Mouse (Mus musculus) MEL (cell line): ENCODE measurements at regions not wholly inside any gene's neighbourhood (a gene's known extent, or its start where the extent isn't known, plus 50 kb on each side); places are given as distances from the start of the nearest gene placed in this dataset.

Experiments
- DNase-seq: peaks from one replicate; pipeline ENCODE4 v3.0.0; 2011; ENCODE audit warnings: low read depth, low spot score
- H3K27ac ChIP-seq: 2 replicates; pipeline ENCODE4 v1.5.1; 2012; ENCODE audit warnings: low read depth, mild to moderate bottlenecking, control low read depth, low read length, moderate library complexity; ENCODE audit not compliant: control insufficient read depth
- H3K27me3 ChIP-seq, 2 experiments: fragments of 150-350 bp in 1 of 2; sonication (generic) in 1 of 2; 2 replicates each; pipeline ENCODE4 v1.6.1; 2012; ENCODE audit warnings: low read length in 2 of 2, mild to moderate bottlenecking in 2 of 2, improper control_type of control experiment in 1 of 2, moderate library complexity in 1 of 2; ENCODE audit not compliant: insufficient read depth in 2 of 2, control insufficient read depth in 1 of 2
- H3K36me3 ChIP-seq, 2 experiments: 2 replicates each; pipeline ENCODE4 v1.6.1; 2012 to 2014; ENCODE audit warnings: low read length in 2 of 2, improper control_type of control experiment in 1 of 2, inconsistent platforms in 1 of 2, mild to moderate bottlenecking in 1 of 2; ENCODE audit not compliant: insufficient read depth in 2 of 2, control insufficient read depth in 1 of 2
- H3K4me1 ChIP-seq, 2 experiments: fragments of 150-350 bp in 1 of 2; sonication (generic) in 1 of 2; 2 replicates each; pipeline ENCODE4 v1.6.1; 2012; ENCODE audit warnings: low read length in 2 of 2, improper control_type of control experiment in 1 of 2, mild to moderate bottlenecking in 1 of 2; ENCODE audit not compliant: insufficient read depth in 2 of 2, control insufficient read depth in 1 of 2
- H3K4me3 ChIP-seq, 2 experiments: fragments of 150-350 bp in 1 of 2; sonication (generic) in 1 of 2; 2 replicates each; pipeline ENCODE4 v1.5.1; 2012; ENCODE audit warnings: low read depth in 2 of 2, low read length in 2 of 2, mild to moderate bottlenecking in 2 of 2, moderate library complexity in 2 of 2, control low read depth in 1 of 2, improper control_type of control experiment in 1 of 2; ENCODE audit not compliant: control insufficient read depth in 1 of 2, insufficient read depth in 1 of 2
- H3K79me2 ChIP-seq: 2 replicates; pipeline ENCODE4 v1.6.1; 2012; ENCODE audit warnings: mild to moderate bottlenecking, low read length, moderate library complexity; ENCODE audit not compliant: control insufficient read depth, poor library complexity, insufficient read depth
- H3K9ac ChIP-seq: 2 replicates; pipeline ENCODE4 v1.6.1; 2012; ENCODE audit warnings: low read depth, mild to moderate bottlenecking, control low read depth, low read length, moderate library complexity; ENCODE audit not compliant: control insufficient read depth, poor library complexity, severe bottlenecking
- H3K9me3 ChIP-seq: fragments of 150-350 bp; sonication (generic); replicated peaks from 2 replicates; pipeline ENCODE4 v1.6.1; 2012; ENCODE audit warnings: mild to moderate bottlenecking, low read length, improper control_type of control experiment, moderate library complexity; ENCODE audit not compliant: insufficient read depth
- BHLHE40 ChIP-seq: IDR thresholded peaks from 2 replicates; pipeline ENCODE4 v1.6.1; 2012; ENCODE audit warnings: low read depth, mild to moderate bottlenecking, inconsistent platforms, low read length, improper control_type of control experiment, borderline replicate concordance
- CHD1 ChIP-seq: IDR thresholded peaks from 2 replicates; pipeline ENCODE4 v1.6.1; 2012; ENCODE audit warnings: low read depth, mild to moderate bottlenecking, inconsistent platforms, low read length, improper control_type of control experiment
- CTCF ChIP-seq, 3 experiments: IDR thresholded peaks in 2 of 3; conservative IDR thresholded peaks in 1 of 3; 2 replicates each; pipeline ENCODE4 v1.5.1; 2011 to 2012; ENCODE audit warnings: low read length in 3 of 3, low read depth in 2 of 3, mild to moderate bottlenecking in 2 of 3, improper control_type of control experiment in 1 of 3, inconsistent platforms in 1 of 3, mixed read lengths in 1 of 3, moderate library complexity in 1 of 3; ENCODE audit not compliant: control insufficient read depth in 1 of 3, insufficient read depth in 1 of 3, poor library complexity in 1 of 3, severe bottlenecking in 1 of 3
- E2F4 ChIP-seq: IDR thresholded peaks from 2 replicates; pipeline ENCODE4 v1.6.1; 2011; ENCODE audit warnings: low read depth, low read length, improper control_type of control experiment, borderline replicate concordance
- EP300 ChIP-seq, 2 experiments: IDR thresholded peaks; 2 replicates each; pipeline ENCODE4 v1.6.1; 2011; ENCODE audit warnings: improper control_type of control experiment in 2 of 2, low read length in 2 of 2, low read depth in 1 of 2, mild to moderate bottlenecking in 1 of 2
- GATA1 ChIP-seq: IDR thresholded peaks from 2 replicates; pipeline ENCODE4 v1.6.1; 2011; ENCODE audit warnings: low read depth, low read length, improper control_type of control experiment
- HCFC1 ChIP-seq: IDR thresholded peaks from 2 replicates; pipeline ENCODE4 v1.6.1; 2012; ENCODE audit warnings: low read depth, mild to moderate bottlenecking, inconsistent platforms, low read length, improper control_type of control experiment, moderate library complexity
- MAFK ChIP-seq: IDR thresholded peaks from 2 replicates; pipeline ENCODE4 v1.6.1; 2011; ENCODE audit warnings: low read depth, mild to moderate bottlenecking, low read length, improper control_type of control experiment, borderline replicate concordance
- MAX ChIP-seq: IDR thresholded peaks from 2 replicates; pipeline ENCODE4 v1.6.1; 2011; ENCODE audit warnings: low read length, improper control_type of control experiment
- MEF2A ChIP-seq: IDR thresholded peaks from 2 replicates; pipeline ENCODE4 v1.6.1; 2014; ENCODE audit warnings: low read depth, mild to moderate bottlenecking, inconsistent platforms, low read length, improper control_type of control experiment; ENCODE audit not compliant: poor library complexity, insufficient replicate concordance, severe bottlenecking; ENCODE audit errors: extremely low read depth
- MYC ChIP-seq: IDR thresholded peaks from 2 replicates; pipeline ENCODE4 v1.6.1; 2011; ENCODE audit warnings: low read depth, mild to moderate bottlenecking, low read length, improper control_type of control experiment, moderate library complexity
- NELFE ChIP-seq: IDR thresholded peaks from 2 replicates; pipeline ENCODE4 v1.6.1; 2011; ENCODE audit warnings: low read depth, low read length, improper control_type of control experiment
- NRF1 ChIP-seq: IDR thresholded peaks from 2 replicates; pipeline ENCODE4 v1.6.1; 2014; ENCODE audit warnings: low read depth, mild to moderate bottlenecking, inconsistent platforms, low read length, improper control_type of control experiment, moderate library complexity; ENCODE audit not compliant: poor library complexity, insufficient read depth, severe bottlenecking
- POLR2AphosphoS5 ChIP-seq: IDR thresholded peaks from 2 replicates; pipeline ENCODE4 v1.6.1; 2012; ENCODE audit warnings: low read depth, borderline replicate concordance, mild to moderate bottlenecking, inconsistent platforms, low read length, moderate library complexity, mixed read lengths
- RAD21 ChIP-seq: IDR thresholded peaks from 2 replicates; pipeline ENCODE4 v1.6.1; 2011; ENCODE audit warnings: mild to moderate bottlenecking, low read depth, low read length, improper control_type of control experiment
- SMC3 ChIP-seq: IDR thresholded peaks from 2 replicates; pipeline ENCODE4 v1.6.1; 2011; ENCODE audit warnings: low read depth, low read length, improper control_type of control experiment
- USF1 ChIP-seq: IDR thresholded peaks from 2 replicates; pipeline ENCODE4 v1.6.1; 2014; ENCODE audit warnings: low read depth, mild to moderate bottlenecking, inconsistent platforms, low read length, improper control_type of control experiment, moderate library complexity
- USF2 ChIP-seq, 2 experiments: IDR thresholded peaks; 2 replicates each; pipeline ENCODE4 v1.6.1; 2011 to 2012; ENCODE audit warnings: improper control_type of control experiment in 2 of 2, low read length in 2 of 2, borderline replicate concordance in 1 of 2, inconsistent platforms in 1 of 2, low read depth in 1 of 2, mild to moderate bottlenecking in 1 of 2; ENCODE audit not compliant: insufficient read depth in 1 of 2
- ZC3H11A ChIP-seq: IDR thresholded peaks from 2 replicates; pipeline ENCODE4 v1.6.1; 2012; ENCODE audit warnings: low read depth, mild to moderate bottlenecking, inconsistent platforms, low read length, improper control_type of control experiment
- ZKSCAN1 ChIP-seq: IDR thresholded peaks from 2 replicates; pipeline ENCODE4 v1.6.1; 2012; ENCODE audit warnings: low read depth, mild to moderate bottlenecking, inconsistent platforms, low read length, improper control_type of control experiment, moderate library complexity
- ZMIZ1 ChIP-seq: IDR thresholded peaks from 2 replicates; pipeline ENCODE4 v1.6.1; 2012; ENCODE audit warnings: low read depth, mild to moderate bottlenecking, inconsistent platforms, low read length, improper control_type of control experiment, moderate library complexity

GRCm38 (mm10) chr2:38424976-38425375 lies 85.9 kb downstream of the Lhx2 start:
- no peak overlapping the region for H3K4me3 ChIP-seq
- H3K27ac ChIP-seq = no peak overlapping the region
- TF ChIP-seq HCFC1 (no peak), ZMIZ1 (no peak), GATA1 (no peak), MAFK (no peak), EP300 (IDR thresholded peaks at IDR 0.05; ENCODE audit: low read depth in 1 of 2, low read length in 2 of 2) (no peak), E2F4 (no peak), CHD1 (no peak), BHLHE40 (no peak), MAX (no peak), MEF2A (no peak), USF2 (IDR thresholded peaks at IDR 0.05; ENCODE audit: borderline replicate concordance in 1 of 2, insufficient read depth in 1 of 2, low read depth in 1 of 2, low read length in 2 of 2) (no peak), POLR2AphosphoS5 (no peak), NRF1 (no peak), USF1 (no peak)
- no peaks in the 10 kb centered on the region for H3K79me2 ChIP-seq
- DNase-seq = no peak
- H3K4me1 ChIP-seq = no peaks in the 10 kb centered on the region
- peaks cover 0 to 2% of the 10 kb centered on the region in 2 experiments; a peak in 1 of 4 replicates for H3K27me3 ChIP-seq
- no peak overlapping the region for H3K9ac ChIP-seq
- H3K9me3 ChIP-seq = no peaks in the 10 kb centered on the region
- H3K36me3 ChIP-seq = no peaks in the 10 kb centered on the region

- H3K27ac ChIP-seq = no peak overlapping the region
- H3K79me2 ChIP-seq = no peaks in the 10 kb centered on the region
- no peaks in the 10 kb centered on the region for H3K27me3 ChIP-seq
- H3K4me3 ChIP-seq = no peak overlapping the region
- no peak overlapping the region for H3K9ac ChIP-seq
- H3K4me1 ChIP-seq = no peaks in the 10 kb centered on the region
- no peaks in the 10 kb centered on the region for H3K36me3 ChIP-seq
- no peaks in the 10 kb centered on the region for H3K9me3 ChIP-seq
- TF ChIP-seq MYC (no peak), RAD21 (peak; percentile 80), CTCF (IDR thresholded peaks at IDR 0.05 in 2 of 3, conservative IDR thresholded peaks at IDR 0.05 in 1 of 3; ENCODE audit: control insufficient read depth in 1 of 3, insufficient read depth in 1 of 3, low read depth in 2 of 3, low read length in 3 of 3, poor library complexity in 1 of 3, severe bottlenecking in 1 of 3) (peak in 2 of 3 experiments; percentile 83 to 86), ZKSCAN1 (peak; percentile 90), NELFE (no peak), NRF1 (no peak), SMC3 (peak; percentile 91), ZC3H11A (peak; percentile 75)
- DNase-seq = peak; percentile 69
Observed at GRCm38 (mm10) chr2:38429752-38430378, 81.6 kb upstream of the Nek6 start.
